Mouse (Mus musculus) cerebellum, postnatal 4 days (tissue): Measurements from ENCODE around the gene Cr1l.

Source experiments
- DNase-seq, 2 experiments: peaks; one replicate each; pipeline ENCODE4 v3.0.0; 2022; ENCODE audit warnings: low spot score in 2 of 2, mixed read lengths in 1 of 2

The Cr1l gene

DNA sequence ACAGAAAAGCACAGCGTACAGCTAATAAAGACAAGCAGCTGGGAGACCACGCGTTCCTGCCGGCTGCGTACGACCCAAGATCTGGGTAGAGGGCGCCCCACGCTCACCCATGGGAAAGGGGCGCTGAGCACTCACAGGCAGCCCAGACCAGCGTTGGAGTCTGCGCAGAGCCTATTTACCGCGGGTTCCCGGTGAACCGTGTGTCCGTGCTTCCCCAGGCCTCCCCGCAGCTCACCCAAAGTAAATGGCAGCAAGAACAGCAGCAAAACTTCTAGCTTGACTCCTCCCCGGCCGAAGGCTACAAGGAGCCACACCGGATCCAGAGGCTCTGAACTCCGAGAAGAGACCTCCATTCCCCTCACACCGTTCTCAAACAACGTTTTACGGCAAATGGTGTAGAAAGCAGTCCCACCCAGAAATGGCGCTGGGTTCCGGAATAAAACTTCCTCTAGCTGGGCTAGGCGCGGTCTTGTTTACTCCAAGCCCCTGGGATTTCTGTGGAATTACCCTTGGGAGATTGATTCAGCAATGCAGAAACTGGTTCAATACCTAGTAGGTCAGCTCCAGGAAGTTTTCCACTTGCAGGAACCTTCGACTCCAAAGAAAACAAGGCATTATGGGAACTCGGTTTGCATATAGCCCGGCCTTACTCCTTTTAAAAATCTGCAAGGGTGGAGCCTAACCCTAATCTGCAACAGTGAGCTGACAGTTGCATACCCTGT is at the start of gene Cr1l:
Gene Cr1l (minus strand): TSS at position 634 of the 722 bp plus-strand sequence.
- DNase-seq = peak; percentile 64 to 81

DNA sequence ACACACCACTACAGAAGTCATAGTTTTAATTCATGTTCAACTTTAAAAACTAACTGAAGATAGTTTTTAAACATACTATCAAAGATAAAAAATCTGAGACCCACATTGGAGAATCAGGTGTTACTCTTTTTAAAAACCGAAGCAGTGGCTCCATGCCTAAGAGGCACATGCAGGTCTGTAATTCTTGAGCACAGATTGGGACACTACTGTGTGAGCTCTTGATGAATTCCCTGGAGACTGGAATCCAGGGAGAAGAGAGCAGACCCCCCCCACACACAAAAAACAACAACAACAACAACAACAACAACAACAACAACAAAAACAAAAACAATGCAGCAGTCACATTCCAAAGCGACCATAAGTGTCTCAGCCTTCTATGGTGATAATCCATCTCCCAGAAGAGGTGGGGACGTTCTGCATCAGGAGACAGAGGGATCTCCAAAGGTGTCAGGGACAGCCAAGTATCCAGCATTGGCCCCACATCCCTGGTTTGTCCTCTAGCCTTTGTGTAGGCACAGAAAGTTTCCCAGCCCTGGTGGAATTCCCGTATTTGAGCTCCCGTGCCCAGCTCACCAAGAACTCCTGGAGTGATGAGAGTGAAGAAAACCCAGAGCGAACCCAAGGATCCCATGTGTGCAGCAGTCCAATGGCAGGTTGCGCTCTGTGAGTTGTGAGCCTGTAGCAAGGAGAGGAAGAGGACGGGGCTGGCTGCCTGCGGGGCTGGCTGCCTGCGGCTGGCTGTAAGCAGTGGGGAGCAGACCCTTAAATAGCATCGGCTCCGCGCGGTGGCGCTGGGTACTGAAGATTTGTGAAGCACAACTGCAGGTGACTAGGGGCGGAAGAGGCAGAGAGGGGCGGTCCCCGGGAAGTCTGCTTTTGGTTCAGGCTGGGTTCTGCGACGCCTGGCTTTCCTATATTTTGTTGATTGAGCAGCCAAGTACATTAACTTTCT is 44.9 kb upstream of the Cr1l start, which contains the start of gene Cr2:
Gene Cr2 (minus strand): TSS at position 737 of the 952 bp plus-strand sequence.
- DNase-seq = peak; percentile 48 to 61

DNA sequence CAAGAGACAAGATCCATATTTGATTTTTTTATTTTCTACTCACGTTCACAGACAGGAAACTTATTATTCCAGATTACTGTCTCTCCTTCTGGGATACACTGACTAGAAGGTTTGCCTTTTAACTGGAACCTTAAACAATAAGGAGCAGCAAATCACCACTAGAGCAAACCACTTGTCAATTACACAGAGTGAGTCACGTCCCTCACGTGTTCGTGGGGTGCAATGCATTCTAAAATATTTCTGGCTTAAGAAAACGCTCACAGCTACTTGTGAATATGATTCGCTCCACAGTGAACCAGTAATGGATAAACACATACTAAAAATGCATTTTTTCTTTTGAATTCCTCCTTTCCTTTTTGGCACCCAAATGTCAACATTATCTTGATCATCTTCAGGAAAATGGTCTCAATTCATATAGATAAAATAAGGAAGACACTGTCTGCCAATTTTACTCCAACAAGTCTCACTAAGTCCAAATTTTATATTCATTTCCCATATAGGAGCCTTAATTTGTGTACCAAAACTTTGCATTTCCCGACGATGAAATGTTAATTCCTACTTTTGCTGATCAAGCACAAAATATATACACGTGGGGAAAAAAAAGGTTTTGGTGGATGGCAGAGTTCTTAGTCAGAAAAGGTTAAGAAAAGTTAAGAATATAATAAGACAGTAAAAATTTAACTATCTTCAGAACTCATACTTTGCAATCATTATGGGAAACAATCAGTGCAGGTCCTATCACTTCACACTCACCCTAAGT is 33.8 kb upstream of the Cr1l start:
- DNase-seq = no peak

DNA sequence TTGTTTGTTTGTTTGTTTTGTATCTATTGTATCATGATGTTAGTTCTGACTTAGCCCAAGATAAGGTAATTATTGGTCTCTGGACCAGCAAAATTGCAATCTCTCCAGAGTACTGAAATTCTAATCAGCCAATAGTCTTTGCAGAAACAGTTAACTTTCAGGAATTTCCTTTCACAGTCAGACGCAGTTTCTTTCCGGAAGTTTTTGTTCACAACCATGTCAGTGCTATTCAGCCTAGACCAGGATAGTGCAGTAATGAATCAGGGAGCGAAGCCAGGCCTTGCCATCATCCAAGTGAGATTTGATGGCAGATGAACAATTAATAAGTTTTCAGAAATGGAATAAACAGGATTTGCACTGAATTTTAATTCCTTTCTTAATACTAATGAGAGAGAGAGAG is 684 bp upstream of the Cr1l start:
- DNase-seq = no peak

DNA sequence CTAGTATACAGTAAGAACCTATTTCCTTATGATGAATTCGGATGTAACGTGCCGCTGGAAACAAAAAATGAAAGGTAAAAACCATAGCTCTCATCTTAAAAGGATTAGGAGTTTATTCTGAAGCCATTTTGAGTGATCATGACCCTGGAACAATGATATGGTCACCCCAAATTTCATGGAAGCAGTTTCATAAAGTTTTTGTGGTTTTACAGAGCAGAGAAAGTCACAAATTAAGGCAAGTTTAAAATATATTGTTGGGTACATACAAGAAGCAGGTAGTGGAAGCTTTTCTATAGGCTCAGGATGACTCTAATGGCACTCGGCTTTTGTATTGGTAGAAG is 259 bp upstream of the Cr1l start:
- DNase-seq = no peak

DNA sequence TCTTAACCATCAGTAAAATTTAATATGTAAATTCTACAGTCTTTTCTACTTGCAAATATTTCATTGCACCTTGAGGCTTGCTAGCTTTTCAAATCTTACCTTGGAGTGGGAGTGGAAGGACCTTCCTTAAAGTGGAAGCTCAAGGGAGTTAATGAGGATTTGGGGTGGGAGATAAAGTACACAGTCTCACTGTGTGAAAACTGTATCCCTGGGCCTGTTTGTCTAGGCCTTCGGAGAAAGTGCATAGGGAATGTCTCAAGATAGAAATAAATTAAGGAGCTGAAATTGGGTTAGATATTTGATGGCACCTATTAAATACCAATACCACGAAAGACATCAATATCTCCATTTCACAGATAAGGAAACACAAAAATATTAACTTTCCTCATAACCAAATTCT is 907 bp downstream of the Cr1l start:
- DNase-seq = no peak

DNA sequence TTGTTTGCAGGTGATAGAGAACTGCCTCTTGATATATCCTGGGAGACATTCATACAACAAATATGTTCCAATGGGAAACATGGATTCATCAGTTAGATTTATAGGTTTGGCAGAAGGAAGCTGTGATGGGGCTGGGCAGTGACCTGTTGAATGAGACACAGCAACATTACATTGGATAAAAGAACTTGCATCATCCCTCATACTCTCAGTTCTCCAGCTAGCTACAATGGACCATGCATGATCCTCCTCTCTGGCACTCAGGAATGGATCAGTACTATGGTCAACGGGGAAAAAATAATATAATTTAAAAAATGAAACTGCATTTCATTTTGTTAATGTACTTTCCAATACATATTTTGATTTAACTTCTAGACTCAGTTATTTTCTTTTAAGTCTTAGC is 1.5 kb downstream of the Cr1l start:
- no peak for DNase-seq

DNA sequence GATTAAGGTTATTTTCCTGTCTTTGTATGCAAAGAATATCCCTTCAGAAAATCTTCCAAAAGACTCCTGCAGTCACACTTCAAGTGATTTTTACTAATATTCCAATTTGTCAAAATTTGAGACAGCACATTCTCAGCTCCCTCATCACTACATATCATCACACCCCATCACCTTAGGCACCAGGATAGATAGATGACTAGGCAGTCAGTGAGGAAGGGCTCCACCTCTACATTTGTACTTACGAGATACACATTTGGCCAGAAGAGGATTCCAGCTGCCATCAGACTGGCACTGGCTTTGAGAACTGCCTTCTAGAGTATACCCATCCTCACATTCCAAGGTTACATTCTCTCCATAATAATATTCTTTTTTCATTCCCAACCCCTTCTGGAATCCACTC is 17.0 kb downstream of the Cr1l start:
- no peak for DNase-seq

DNA sequence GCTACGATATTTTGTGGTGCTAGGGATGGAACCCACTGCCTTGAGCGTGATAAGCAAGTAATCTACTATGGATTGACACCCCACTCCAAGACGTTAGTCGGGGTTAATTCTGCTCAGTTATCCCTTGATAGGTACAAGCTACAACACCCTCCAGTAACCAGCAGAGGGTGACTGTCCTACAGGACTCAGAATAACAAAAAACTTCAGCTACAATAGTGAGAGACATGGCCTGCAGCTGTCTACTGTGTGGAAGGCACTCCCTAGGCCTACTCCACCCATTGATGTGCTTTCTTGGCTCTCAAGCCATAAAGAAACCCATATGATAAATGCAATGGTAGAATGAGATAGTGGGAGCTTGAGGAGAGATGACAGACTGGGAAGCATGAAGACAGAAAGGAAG is 17.8 kb downstream of the Cr1l start:
- no peak for DNase-seq

DNA sequence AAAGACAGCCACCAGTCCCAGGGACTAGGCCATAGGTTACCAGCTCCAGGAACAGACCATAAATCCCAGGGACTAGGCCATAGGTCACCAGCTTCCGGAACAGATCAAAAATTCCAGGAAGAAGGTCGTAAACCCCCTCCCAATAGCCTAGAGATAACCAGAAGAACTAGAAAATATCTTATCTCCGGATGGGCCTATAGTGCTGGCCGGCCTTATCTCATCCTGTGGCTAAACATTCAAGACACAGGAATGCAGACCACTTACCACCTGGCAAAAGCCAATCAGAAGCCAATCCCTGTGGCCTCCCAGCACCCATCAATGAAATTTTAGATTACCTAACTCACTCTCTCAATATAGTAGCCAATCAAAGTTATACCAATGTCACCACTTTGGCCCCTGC is 30.7 kb downstream of the Cr1l start:
- no peak for DNase-seq

DNA sequence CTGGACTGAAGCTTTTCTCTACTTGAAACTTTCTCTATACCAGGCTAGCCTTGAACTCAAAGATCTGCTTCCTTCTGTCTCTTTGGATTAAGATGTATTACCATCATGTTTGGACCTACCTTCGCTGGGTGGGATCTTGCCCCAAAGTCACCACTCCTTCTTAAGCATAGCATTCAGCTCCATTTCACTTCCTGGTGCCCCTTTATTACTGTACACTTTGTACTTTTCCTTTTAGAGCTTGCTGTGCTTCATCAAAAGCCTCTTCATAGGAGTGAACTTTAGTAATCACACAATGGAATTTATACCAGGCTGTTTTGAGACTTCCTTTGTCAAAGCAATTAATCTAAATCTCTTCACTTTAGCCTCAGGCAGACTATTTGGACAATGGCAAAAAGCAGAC is 33.4 kb downstream of the Cr1l start:
- DNase-seq = no peak

DNA sequence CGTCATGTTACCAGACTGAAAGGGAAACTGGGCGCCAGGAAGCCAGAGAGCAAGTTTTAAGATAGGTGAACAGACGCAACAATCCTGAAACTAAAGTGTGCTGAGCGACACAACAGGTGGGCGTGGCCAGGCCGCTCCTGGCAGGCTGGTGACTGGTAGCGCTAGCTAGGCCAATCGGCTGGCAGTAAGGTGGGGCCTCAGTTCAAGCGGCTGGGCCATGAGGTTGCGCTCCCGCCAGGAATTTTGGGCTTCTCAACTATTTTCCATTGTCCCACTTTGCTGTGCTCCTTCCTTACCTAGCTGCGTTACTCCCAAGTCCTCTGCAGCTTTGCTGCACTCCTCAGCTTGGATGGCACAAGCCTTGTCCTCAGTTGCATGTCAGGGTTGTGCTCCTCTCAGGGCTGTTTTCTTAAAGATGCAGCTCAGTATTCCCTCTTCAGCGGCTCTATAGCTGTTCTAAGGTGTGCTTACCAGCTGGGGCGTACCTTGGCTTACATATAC is 39.1 kb downstream of the Cr1l start, which contains the start of gene Cd46:
Gene Cd46 (minus strand): TSS at position 30 of the 501 bp plus-strand sequence.
- peak in 1 of 2 experiments; percentile 18 for DNase-seq

DNA sequence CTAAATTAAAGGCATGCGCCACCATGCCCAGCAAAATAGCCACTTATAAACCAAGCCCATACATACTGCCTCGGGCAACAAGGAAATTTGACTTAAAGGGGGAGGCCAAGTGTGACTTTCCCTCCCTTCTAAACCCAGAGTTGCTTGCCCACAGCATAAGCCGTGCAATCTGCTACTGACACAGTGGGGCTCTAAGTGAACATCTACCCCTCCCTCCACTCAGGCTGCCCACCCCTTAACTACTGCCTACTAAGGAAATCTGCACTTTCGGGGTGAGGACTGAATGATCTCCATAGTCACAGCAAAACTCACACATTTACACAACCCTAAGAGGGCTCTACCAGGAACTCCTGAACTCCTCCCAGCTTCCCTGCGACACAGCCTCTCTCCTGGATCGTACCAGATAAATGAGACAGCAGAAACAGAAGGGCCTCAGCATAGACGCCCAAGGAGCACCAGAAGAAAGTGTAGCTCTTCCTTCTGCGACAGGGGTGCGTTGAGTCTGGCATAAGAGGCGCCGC is 39.6 kb downstream of the Cr1l start:
- DNase-seq = no peak

DNA sequence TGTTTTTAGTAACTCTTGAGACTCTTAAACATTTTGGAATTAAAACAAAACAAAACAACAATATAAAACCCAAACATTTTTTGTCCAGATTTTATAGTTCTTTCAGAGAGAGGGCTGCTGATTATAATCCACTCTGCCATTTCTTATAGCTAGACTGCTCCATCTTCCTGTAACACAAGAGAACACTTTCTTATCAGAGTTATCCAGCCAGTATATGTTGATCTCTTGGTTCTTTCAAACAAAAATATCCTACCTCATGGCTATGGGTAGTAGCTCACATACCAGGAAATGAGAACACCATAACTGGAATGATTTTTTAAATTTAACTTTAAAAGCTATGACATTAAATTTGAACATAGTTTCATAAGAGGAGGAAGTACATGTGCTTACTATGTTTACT is 49.2 kb downstream of the Cr1l start:
- no peak for DNase-seq
